Mouse (Mus musculus) MEL (cell line): Measurements from ENCODE around the gene Cbr4. TPM values are rescaled to one million over a fixed set of nuclear protein-coding genes. Genes with fewer than 3 reads are reported as not detected.

Source experiments
- DNase-seq: peaks from one replicate; pipeline ENCODE4 v3.0.0; 2011; ENCODE audit warnings: low read depth, low spot score
- H3K27ac ChIP-seq: 2 replicates; pipeline ENCODE4 v1.5.1; 2012; ENCODE audit warnings: low read depth, mild to moderate bottlenecking, control low read depth, low read length, moderate library complexity; ENCODE audit not compliant: control insufficient read depth
- H3K27me3 ChIP-seq, 2 experiments: fragments of 150-350 bp in 1 of 2; sonication (generic) in 1 of 2; 2 replicates each; pipeline ENCODE4 v1.6.1; 2012; ENCODE audit warnings: low read length in 2 of 2, mild to moderate bottlenecking in 2 of 2, improper control_type of control experiment in 1 of 2, moderate library complexity in 1 of 2; ENCODE audit not compliant: insufficient read depth in 2 of 2, control insufficient read depth in 1 of 2
- H3K36me3 ChIP-seq, 2 experiments: 2 replicates each; pipeline ENCODE4 v1.6.1; 2012 to 2014; ENCODE audit warnings: low read length in 2 of 2, improper control_type of control experiment in 1 of 2, inconsistent platforms in 1 of 2, mild to moderate bottlenecking in 1 of 2; ENCODE audit not compliant: insufficient read depth in 2 of 2, control insufficient read depth in 1 of 2
- H3K4me1 ChIP-seq, 2 experiments: fragments of 150-350 bp in 1 of 2; sonication (generic) in 1 of 2; 2 replicates each; pipeline ENCODE4 v1.6.1; 2012; ENCODE audit warnings: low read length in 2 of 2, improper control_type of control experiment in 1 of 2, mild to moderate bottlenecking in 1 of 2; ENCODE audit not compliant: insufficient read depth in 2 of 2, control insufficient read depth in 1 of 2
- H3K4me3 ChIP-seq, 2 experiments: fragments of 150-350 bp in 1 of 2; sonication (generic) in 1 of 2; 2 replicates each; pipeline ENCODE4 v1.5.1; 2012; ENCODE audit warnings: low read depth in 2 of 2, low read length in 2 of 2, mild to moderate bottlenecking in 2 of 2, moderate library complexity in 2 of 2, control low read depth in 1 of 2, improper control_type of control experiment in 1 of 2; ENCODE audit not compliant: control insufficient read depth in 1 of 2, insufficient read depth in 1 of 2
- H3K79me2 ChIP-seq: 2 replicates; pipeline ENCODE4 v1.6.1; 2012; ENCODE audit warnings: mild to moderate bottlenecking, low read length, moderate library complexity; ENCODE audit not compliant: control insufficient read depth, poor library complexity, insufficient read depth
- H3K9ac ChIP-seq: 2 replicates; pipeline ENCODE4 v1.6.1; 2012; ENCODE audit warnings: low read depth, mild to moderate bottlenecking, control low read depth, low read length, moderate library complexity; ENCODE audit not compliant: control insufficient read depth, poor library complexity, severe bottlenecking
- H3K9me3 ChIP-seq: fragments of 150-350 bp; sonication (generic); replicated peaks from 2 replicates; pipeline ENCODE4 v1.6.1; 2012; ENCODE audit warnings: mild to moderate bottlenecking, low read length, improper control_type of control experiment, moderate library complexity; ENCODE audit not compliant: insufficient read depth
- BHLHE40 ChIP-seq: IDR thresholded peaks from 2 replicates; pipeline ENCODE4 v1.6.1; 2012; ENCODE audit warnings: low read depth, mild to moderate bottlenecking, inconsistent platforms, low read length, improper control_type of control experiment, borderline replicate concordance
- CHD1 ChIP-seq: IDR thresholded peaks from 2 replicates; pipeline ENCODE4 v1.6.1; 2012; ENCODE audit warnings: low read depth, mild to moderate bottlenecking, inconsistent platforms, low read length, improper control_type of control experiment
- CHD2 ChIP-seq: IDR thresholded peaks from 2 replicates; pipeline ENCODE4 v1.6.1; 2011; ENCODE audit warnings: low read length, improper control_type of control experiment
- CTCF ChIP-seq, 3 experiments: IDR thresholded peaks in 2 of 3; conservative IDR thresholded peaks in 1 of 3; 2 replicates each; pipeline ENCODE4 v1.5.1; 2011 to 2012; ENCODE audit warnings: low read length in 3 of 3, low read depth in 2 of 3, mild to moderate bottlenecking in 2 of 3, improper control_type of control experiment in 1 of 3, inconsistent platforms in 1 of 3, mixed read lengths in 1 of 3, moderate library complexity in 1 of 3; ENCODE audit not compliant: control insufficient read depth in 1 of 3, insufficient read depth in 1 of 3, poor library complexity in 1 of 3, severe bottlenecking in 1 of 3
- E2F4 ChIP-seq: IDR thresholded peaks from 2 replicates; pipeline ENCODE4 v1.6.1; 2011; ENCODE audit warnings: low read depth, low read length, improper control_type of control experiment, borderline replicate concordance
- ELF1 ChIP-seq: IDR thresholded peaks from 2 replicates; pipeline ENCODE4 v1.6.1; 2014; ENCODE audit warnings: low read depth, mild to moderate bottlenecking, inconsistent platforms, low read length, improper control_type of control experiment, moderate library complexity
- EP300 ChIP-seq, 2 experiments: IDR thresholded peaks; 2 replicates each; pipeline ENCODE4 v1.6.1; 2011; ENCODE audit warnings: improper control_type of control experiment in 2 of 2, low read length in 2 of 2, low read depth in 1 of 2, mild to moderate bottlenecking in 1 of 2
- ETS1 ChIP-seq: IDR thresholded peaks from 2 replicates; pipeline ENCODE4 v1.6.1; 2012; ENCODE audit warnings: low read depth, mild to moderate bottlenecking, inconsistent platforms, low read length, improper control_type of control experiment, moderate library complexity
- GABPA ChIP-seq: IDR thresholded peaks from 2 replicates; pipeline ENCODE4 v1.6.1; 2012; ENCODE audit warnings: low read depth, mild to moderate bottlenecking, inconsistent platforms, low read length, improper control_type of control experiment, moderate library complexity
- GATA1 ChIP-seq: IDR thresholded peaks from 2 replicates; pipeline ENCODE4 v1.6.1; 2011; ENCODE audit warnings: low read depth, low read length, improper control_type of control experiment
- HCFC1 ChIP-seq: IDR thresholded peaks from 2 replicates; pipeline ENCODE4 v1.6.1; 2012; ENCODE audit warnings: low read depth, mild to moderate bottlenecking, inconsistent platforms, low read length, improper control_type of control experiment, moderate library complexity
- KAT2A ChIP-seq: conservative IDR thresholded peaks from 2 replicates; pipeline ENCODE4 v1.6.1; 2012; ENCODE audit warnings: low read depth, low read length, improper control_type of control experiment, inconsistent platforms
- MAFK ChIP-seq: IDR thresholded peaks from 2 replicates; pipeline ENCODE4 v1.6.1; 2011; ENCODE audit warnings: low read depth, mild to moderate bottlenecking, low read length, improper control_type of control experiment, borderline replicate concordance
- MAX ChIP-seq: IDR thresholded peaks from 2 replicates; pipeline ENCODE4 v1.6.1; 2011; ENCODE audit warnings: low read length, improper control_type of control experiment
- MAZ ChIP-seq: IDR thresholded peaks from 2 replicates; pipeline ENCODE4 v1.6.1; 2012; ENCODE audit warnings: low read depth, mild to moderate bottlenecking, inconsistent platforms, low read length, improper control_type of control experiment
- MXI1 ChIP-seq: IDR thresholded peaks from 2 replicates; pipeline ENCODE4 v1.6.1; 2011; ENCODE audit warnings: mild to moderate bottlenecking, low read depth, low read length, improper control_type of control experiment
- MYB ChIP-seq: IDR thresholded peaks from 2 replicates; pipeline ENCODE4 v1.6.1; 2011; ENCODE audit warnings: mild to moderate bottlenecking, low read depth, low read length, improper control_type of control experiment
- MYC ChIP-seq: IDR thresholded peaks from 2 replicates; pipeline ENCODE4 v1.6.1; 2011; ENCODE audit warnings: low read depth, mild to moderate bottlenecking, low read length, improper control_type of control experiment, moderate library complexity
- NELFE ChIP-seq: IDR thresholded peaks from 2 replicates; pipeline ENCODE4 v1.6.1; 2011; ENCODE audit warnings: low read depth, low read length, improper control_type of control experiment
- NRF1 ChIP-seq: IDR thresholded peaks from 2 replicates; pipeline ENCODE4 v1.6.1; 2014; ENCODE audit warnings: low read depth, mild to moderate bottlenecking, inconsistent platforms, low read length, improper control_type of control experiment, moderate library complexity; ENCODE audit not compliant: poor library complexity, insufficient read depth, severe bottlenecking
- POLR2A ChIP-seq, 2 experiments: IDR thresholded peaks; 2 replicates each; pipeline ENCODE4 v1.6.1; 2011 to 2012; ENCODE audit warnings: low read length in 2 of 2, mild to moderate bottlenecking in 2 of 2, control low read depth in 1 of 2, improper control_type of control experiment in 1 of 2, low read depth in 1 of 2, moderate library complexity in 1 of 2; ENCODE audit not compliant: control insufficient read depth in 1 of 2, insufficient read depth in 1 of 2, poor library complexity in 1 of 2
- POLR2AphosphoS2 ChIP-seq: IDR thresholded peaks from 2 replicates; pipeline ENCODE4 v1.6.1; 2011; ENCODE audit warnings: low read length, improper control_type of control experiment
- RAD21 ChIP-seq: IDR thresholded peaks from 2 replicates; pipeline ENCODE4 v1.6.1; 2011; ENCODE audit warnings: mild to moderate bottlenecking, low read depth, low read length, improper control_type of control experiment
- RCOR1 ChIP-seq: IDR thresholded peaks from 2 replicates; pipeline ENCODE4 v1.6.1; 2012; ENCODE audit warnings: low read depth, mild to moderate bottlenecking, inconsistent platforms, low read length, improper control_type of control experiment
- SIN3A ChIP-seq: IDR thresholded peaks from 2 replicates; pipeline ENCODE4 v1.6.1; 2012; ENCODE audit warnings: low read length, improper control_type of control experiment, inconsistent platforms
- SMC3 ChIP-seq: IDR thresholded peaks from 2 replicates; pipeline ENCODE4 v1.6.1; 2011; ENCODE audit warnings: low read depth, low read length, improper control_type of control experiment
- TAL1 ChIP-seq: IDR thresholded peaks from 2 replicates; pipeline ENCODE4 v1.6.1; 2012; ENCODE audit warnings: mild to moderate bottlenecking, inconsistent platforms, low read length, moderate library complexity, mixed read lengths
- TBP ChIP-seq: IDR thresholded peaks from 2 replicates; pipeline ENCODE4 v1.8.0; 2011; ENCODE audit warnings: low read depth, low read length, improper control_type of control experiment
- TCF12 ChIP-seq: IDR thresholded peaks from 2 replicates; pipeline ENCODE4 v1.6.1; 2014; ENCODE audit warnings: low read depth, mild to moderate bottlenecking, inconsistent platforms, low read length, improper control_type of control experiment, moderate library complexity
- UBTF ChIP-seq: IDR thresholded peaks from 2 replicates; pipeline ENCODE4 v1.6.1; 2012; ENCODE audit warnings: low read depth, mild to moderate bottlenecking, inconsistent platforms, low read length, improper control_type of control experiment, moderate library complexity, borderline replicate concordance; ENCODE audit not compliant: insufficient read depth
- USF1 ChIP-seq: IDR thresholded peaks from 2 replicates; pipeline ENCODE4 v1.6.1; 2014; ENCODE audit warnings: low read depth, mild to moderate bottlenecking, inconsistent platforms, low read length, improper control_type of control experiment, moderate library complexity
- USF2 ChIP-seq, 2 experiments: IDR thresholded peaks; 2 replicates each; pipeline ENCODE4 v1.6.1; 2011 to 2012; ENCODE audit warnings: improper control_type of control experiment in 2 of 2, low read length in 2 of 2, borderline replicate concordance in 1 of 2, inconsistent platforms in 1 of 2, low read depth in 1 of 2, mild to moderate bottlenecking in 1 of 2; ENCODE audit not compliant: insufficient read depth in 1 of 2
- ZC3H11A ChIP-seq: IDR thresholded peaks from 2 replicates; pipeline ENCODE4 v1.6.1; 2012; ENCODE audit warnings: low read depth, mild to moderate bottlenecking, inconsistent platforms, low read length, improper control_type of control experiment
- ZMIZ1 ChIP-seq: IDR thresholded peaks from 2 replicates; pipeline ENCODE4 v1.6.1; 2012; ENCODE audit warnings: low read depth, mild to moderate bottlenecking, inconsistent platforms, low read length, improper control_type of control experiment, moderate library complexity
- ZNF384 ChIP-seq: IDR thresholded peaks from 2 replicates; pipeline ENCODE4 v1.6.1; 2012; ENCODE audit warnings: low read depth, mild to moderate bottlenecking, inconsistent platforms, low read length, improper control_type of control experiment
- polyA plus RNA-seq, 2 experiments: library from polyadenylated mRNA; stranded (reverse) in 1 of 2; unstranded in 1 of 2; fragments of >175 nt in 1 of 2; fragments of >200 nt in 1 of 2; gene quantifications; 2 replicates each; pipeline versions ENCODE4 v1.2.1 to v1.2.4; 2012; ENCODE audit warnings: low replicate concordance in 2 of 2, low read depth in 1 of 2; ENCODE audit not compliant: insufficient read length in 2 of 2, insufficient read depth in 1 of 2, missing spikeins in 1 of 2
- total RNA-seq: library from RNA; depleted of rRNA; stranded (reverse); fragments of 300-350 nt; gene quantifications from 2 replicates; pipeline ENCODE4 v1.2.3, GENCODE M21; 2012; rRNA removed

Gene Cbr4
- total RNA-seq (15.4 and 19.7 TPM in 2 replicates), polyA plus RNA-seq (10 to 100 TPM in 1 of 2 experiments, not detected in 1; 15.8 TPM)

DNA sequence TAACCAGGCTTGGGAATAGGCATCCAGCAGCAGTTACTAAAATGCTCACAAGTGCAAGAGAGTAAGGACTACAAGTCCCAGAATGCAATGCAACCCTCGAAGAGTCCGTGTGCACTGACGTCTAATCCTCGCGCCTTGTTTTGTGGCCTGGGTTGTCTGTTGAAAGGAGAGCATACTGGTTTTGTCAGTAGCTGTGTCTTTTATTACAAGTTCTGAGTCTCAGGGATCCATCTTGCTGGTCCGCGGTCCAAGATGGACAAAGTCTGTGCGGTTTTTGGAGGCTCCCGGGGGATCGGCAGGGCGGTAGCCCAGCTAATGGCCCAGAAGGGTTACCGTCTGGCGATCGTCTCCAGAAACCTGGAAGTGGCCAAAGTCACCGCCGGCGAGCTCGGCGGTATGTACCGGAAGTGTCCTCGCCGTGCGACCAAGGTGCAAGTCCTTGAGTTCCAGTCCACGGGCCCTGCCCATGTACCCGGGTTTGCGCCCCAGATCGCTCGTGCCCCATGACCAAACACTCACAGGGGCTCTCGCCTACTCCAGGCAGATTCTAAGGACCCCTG, at the start of gene Cbr4:
TSS of gene Cbr4 (plus strand) at position 138 of the 560 bp plus-strand sequence.
- H3K4me3 ChIP-seq, result peak within 1 kb of the TSS; percentile 88 to 98
- H3K36me3 ChIP-seq, result peaks cover 0 to 5% of the 10 kb centered on the region in 2 experiments; a peak in 2 of 4 replicates
- H3K27ac ChIP-seq, result peak within 1 kb of the TSS; percentile 94
- peaks cover 0 to 8% of the 10 kb centered on the region in 2 experiments; a peak in 2 of 4 replicates for H3K4me1 ChIP-seq
- DNase-seq, result peak; percentile 96
- H3K9ac ChIP-seq, result peak within 1 kb of the TSS; percentile 98
- peaks cover 3% of the 10 kb centered on the region; the same call in 1 of the 2 replicates for H3K79me2 ChIP-seq
- no peaks in the 10 kb centered on the region for H3K27me3 ChIP-seq
- no peaks in the 10 kb centered on the region for H3K9me3 ChIP-seq
- peak; percentile 93 for TF ChIP-seq NELFE
- TF ChIP-seq TAL1, result no peak
- peak; percentile 67; the same call in 1 of the 2 replicates for TF ChIP-seq ELF1
- TF ChIP-seq CHD1, result no peak
- TF ChIP-seq NRF1, result peak; percentile 34; the same call in 1 of the 2 replicates
- no peak for TF ChIP-seq BHLHE40
- TF ChIP-seq TBP, result peak; percentile 93
- no peak for TF ChIP-seq SMC3
- no peak for TF ChIP-seq ZMIZ1
- no peak for TF ChIP-seq CTCF (IDR thresholded peaks at IDR 0.05 in 2 of 3, conservative IDR thresholded peaks at IDR 0.05 in 1 of 3; ENCODE audit: control insufficient read depth in 1 of 3, insufficient read depth in 1 of 3, low read depth in 2 of 3, low read length in 3 of 3, poor library complexity in 1 of 3, severe bottlenecking in 1 of 3)
- peak; percentile 98 for TF ChIP-seq KAT2A
- TF ChIP-seq RAD21, result no peak
- peak; percentile 50 for TF ChIP-seq TCF12
- TF ChIP-seq ZC3H11A, result peak; percentile 36; the same call in 1 of the 2 replicates
- peak; percentile 61 for TF ChIP-seq USF1
- peak; percentile 79 for TF ChIP-seq POLR2AphosphoS2
- peak; percentile 61; the same call in 1 of the 2 replicates for TF ChIP-seq MYB
- TF ChIP-seq CHD2, result peak; percentile 72
- TF ChIP-seq ETS1, result peak; percentile 18; the same call in 1 of the 2 replicates
- peak; percentile 74 for TF ChIP-seq MAX
- peak; percentile 92 for TF ChIP-seq MXI1
- peak; percentile 75 for TF ChIP-seq E2F4
- no peak for TF ChIP-seq USF2 (IDR thresholded peaks at IDR 0.05; ENCODE audit: borderline replicate concordance in 1 of 2, insufficient read depth in 1 of 2, low read depth in 1 of 2, low read length in 2 of 2)
- TF ChIP-seq MYC, result peak; percentile 87
- no peak for TF ChIP-seq RCOR1
- TF ChIP-seq GABPA, result no peak
- TF ChIP-seq UBTF, result no peak
- 0 out of 2 replicates have a peak, but pooled peaks have one; percentile 53 for TF ChIP-seq MAZ
- TF ChIP-seq SIN3A, result peak; percentile 99
- TF ChIP-seq EP300 (IDR thresholded peaks at IDR 0.05; ENCODE audit: low read depth in 1 of 2, low read length in 2 of 2), result peak in 1 of 2 experiments; percentile 45; a peak in 2 of 4 replicates
- no peak for TF ChIP-seq ZNF384
- TF ChIP-seq GATA1, result no peak
- peak; percentile 56 to 92 for TF ChIP-seq POLR2A (IDR thresholded peaks at IDR 0.05; ENCODE audit: control insufficient read depth in 1 of 2, insufficient read depth in 1 of 2, low read depth in 1 of 2, low read length in 2 of 2, poor library complexity in 1 of 2)
- TF ChIP-seq HCFC1, result peak; percentile 100
- TF ChIP-seq MAFK, result no peak
- TF ChIP-seq, all 39 proteins: peak for 21
